Mouse (Mus musculus): ENCODE results near the gene Trmt61a.
A peak's percentile ranks its signal among the peaks of the same experiment; 100 is the strongest.

- TF ChIP-seq CTCF (IDR thresholded peaks at IDR 0.05; ENCODE audit: borderline replicate concordance, insufficient read depth, low read length) (0 out of 2 replicates have a peak, but pooled peaks have one; percentile 13), POLR2A (IDR thresholded peaks at IDR 0.05; ENCODE audit: low read depth, low read length) (no peak)
These were observed 18.3 kb downstream of the Trmt61a start for GRCm38 (mm10) chr12:111696239-111696638.

Data from embryonic fibroblast, embryonic 13.5 days (primary cell).